Mouse (Mus musculus) urinary bladder, postnatal 10 days (tissue): ENCODE data around the gene Psg19.
"Not testable (repeated sequence)": the region's sequence is repeated elsewhere in the genome, so short reads cannot be mapped to it uniquely, and the experiment has no call there.

Experiments
- DNase-seq: peaks from one replicate; pipeline ENCODE4 v3.0.0; 2022; ENCODE audit warnings: low spot score

The Psg19 gene

GRCm38 (mm10) chr7:18798420-18798819 lies at the start of gene Psg19:
TSS of gene Psg19 (minus strand) at chr7:18798520.
- DNase-seq = no peak

- no peak for DNase-seq
These were observed 46.5 kb upstream of the Psg19 start for GRCm38 (mm10) chr7:18844811-18845210.

GRCm38 (mm10) chr7:18841174-18841567 lies 42.9 kb upstream of the Psg19 start:
- DNase-seq = no peak

- DNase-seq = no peak
These were observed 42.3 kb upstream of the Psg19 start for GRCm38 (mm10) chr7:18840386-18841173.

GRCm38 (mm10) chr7:18839865-18840264 lies 41.5 kb upstream of the Psg19 start, which contains the start of gene Mill2:
TSS of gene Mill2 (plus strand) at chr7:18839966.
- no peak for DNase-seq

- no peak for DNase-seq
These were observed 34.0 kb upstream of the Psg19 start for GRCm38 (mm10) chr7:18832298-18832697.

GRCm38 (mm10) chr7:18829545-18829944 lies 31.2 kb upstream of the Psg19 start:
- DNase-seq = no peak

GRCm38 (mm10) chr7:18828592-18828991 lies 30.3 kb upstream of the Psg19 start:
- no peak for DNase-seq

- DNase-seq = no peak
These were observed 29.6 kb upstream of the Psg19 start for GRCm38 (mm10) chr7:18827792-18828546.

GRCm38 (mm10) chr7:18821507-18821906 lies 23.2 kb upstream of the Psg19 start, which contains the start of gene Psg17:
TSS of gene Psg17 (minus strand) at chr7:18821607.
- no peak for DNase-seq

GRCm38 (mm10) chr7:18818301-18818700 lies 20.0 kb upstream of the Psg19 start:
- no peak for DNase-seq

- DNase-seq = no peak
These were observed 5.2 kb upstream of the Psg19 start for GRCm38 (mm10) chr7:18803526-18803925.

GRCm38 (mm10) chr7:18799129-18799528 lies 809 bp upstream of the Psg19 start:
- DNase-seq = no peak

- not testable (repeated sequence) for DNase-seq
These were observed 7.6 kb downstream of the Psg19 start for GRCm38 (mm10) chr7:18790671-18791070.

- DNase-seq = not testable (repeated sequence)
These were observed 17.0 kb downstream of the Psg19 start for GRCm38 (mm10) chr7:18781301-18781700.

- DNase-seq = no peak
These were observed 19.0 kb downstream of the Psg19 start for GRCm38 (mm10) chr7:18779337-18779781.

GRCm38 (mm10) chr7:18762885-18763284 lies 35.4 kb downstream of the Psg19 start:
- not testable (repeated sequence) for DNase-seq

GRCm38 (mm10) chr7:18760152-18760551 lies 38.2 kb downstream of the Psg19 start:
- not testable (repeated sequence) for DNase-seq

- not testable (repeated sequence) for DNase-seq
These were observed 48.3 kb downstream of the Psg19 start for GRCm38 (mm10) chr7:18749896-18750477.

- no peak for DNase-seq
These were observed 49.1 kb downstream of the Psg19 start for GRCm38 (mm10) chr7:18748994-18749895.

GRCm38 (mm10) chr7:18747420-18747819 lies 50.9 kb downstream of the Psg19 start:
- not testable (repeated sequence) for DNase-seq
